Mouse (Mus musculus) cerebellum, adult 8-10 months (tissue): ENCODE measurements around the gene Pkd1l3.

Experiments
- DNase-seq: peaks from one replicate; pipeline ENCODE4 v3.0.0; 2022

The Pkd1l3 gene

GRCm38 (mm10) chr8:109705320-109706075, 91.2 kb downstream of the Pkd1l3 start, which contains the start of gene Zfp821:
Gene Zfp821, plus strand, starts transcription at chr8:109705546.
- peak; percentile 96 for DNase-seq

GRCm38 (mm10) chr8:109706076-109706873, 92.0 kb downstream of the Pkd1l3 start:
- peak; percentile 41 for DNase-seq

GRCm38 (mm10) chr8:109706874-109707237, 92.5 kb downstream of the Pkd1l3 start:
- peak; percentile 73 for DNase-seq

GRCm38 (mm10) chr8:109707921-109708320, 93.6 kb downstream of the Pkd1l3 start:
- DNase-seq = no peak

GRCm38 (mm10) chr8:109712521-109712920, 98.2 kb downstream of the Pkd1l3 start:
- no peak for DNase-seq

- DNase-seq = no peak
Measured at GRCm38 (mm10) chr8:109714961-109715360, 100.6 kb downstream of the Pkd1l3 start.
